Mouse (Mus musculus) frontal cortex, postnatal 14 days (tissue): ENCODE measurements around the gene Runx3.

ENCODE experiments used
- DNase-seq, 2 experiments: peaks; one replicate each; pipeline ENCODE4 v3.0.0; 2022; ENCODE audit warnings: low spot score in 2 of 2

The Runx3 gene

GRCm38 (mm10) chr4:135120342-135121100 is at the start of gene Runx3:
Runx3 (plus strand) TSS chr4:135120652.
- DNase-seq: no peak

- no peak for DNase-seq
These were observed 47.8 kb upstream of the Runx3 start for GRCm38 (mm10) chr4:135072671-135073070.

DNA sequence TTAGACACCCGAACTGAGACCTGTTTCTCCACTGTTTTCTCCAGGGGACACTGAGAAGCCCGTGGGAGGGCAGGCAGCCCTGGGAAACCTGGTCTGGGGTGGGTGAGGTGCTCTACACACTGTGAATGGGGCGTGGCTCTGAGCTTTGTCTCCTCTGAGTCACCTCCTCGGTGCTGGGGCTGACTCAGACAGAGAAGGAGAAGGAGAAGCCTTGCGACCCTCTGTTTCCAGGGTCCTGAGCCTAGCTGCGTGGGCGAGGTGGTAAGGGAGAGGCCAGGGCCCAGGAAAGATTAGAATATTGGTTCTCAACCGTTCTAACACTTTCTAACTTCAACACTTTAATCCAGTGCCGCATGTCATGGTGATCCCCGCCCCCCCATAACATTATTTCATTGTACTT is 46.9 kb upstream of the Runx3 start:
- DNase-seq: no peak

GRCm38 (mm10) chr4:135074646-135075045 is 45.8 kb upstream of the Runx3 start:
- no peak for DNase-seq

- DNase-seq: no peak
These were observed 45.1 kb upstream of the Runx3 start for GRCm38 (mm10) chr4:135075360-135075759.

DNA sequence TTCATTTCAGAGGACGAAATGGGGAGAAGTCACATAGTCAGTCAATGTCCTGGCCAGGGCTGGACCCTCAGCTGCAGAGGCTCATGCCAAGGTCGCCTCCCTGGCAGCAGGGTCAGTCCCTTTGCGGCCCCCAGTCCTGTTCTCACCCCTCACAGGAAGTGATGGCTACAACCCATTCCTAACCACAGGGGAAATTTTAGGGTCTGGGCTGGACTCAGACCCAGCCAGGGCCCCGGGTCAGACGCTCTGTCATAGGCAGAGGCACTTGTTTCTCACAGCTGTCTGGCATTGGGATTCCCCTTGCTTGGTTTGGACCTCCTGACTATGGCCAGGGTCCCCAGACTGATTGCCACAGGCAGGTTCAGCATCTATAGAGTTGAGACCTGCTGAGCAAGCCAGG is 43.8 kb upstream of the Runx3 start:
- no peak for DNase-seq

- no peak for DNase-seq
These were observed 43.3 kb upstream of the Runx3 start for GRCm38 (mm10) chr4:135077196-135077595.

- DNase-seq: no peak
These were observed 40.4 kb upstream of the Runx3 start for GRCm38 (mm10) chr4:135079859-135080640.

- no peak for DNase-seq
These were observed 39.9 kb upstream of the Runx3 start for GRCm38 (mm10) chr4:135080641-135080920.

DNA sequence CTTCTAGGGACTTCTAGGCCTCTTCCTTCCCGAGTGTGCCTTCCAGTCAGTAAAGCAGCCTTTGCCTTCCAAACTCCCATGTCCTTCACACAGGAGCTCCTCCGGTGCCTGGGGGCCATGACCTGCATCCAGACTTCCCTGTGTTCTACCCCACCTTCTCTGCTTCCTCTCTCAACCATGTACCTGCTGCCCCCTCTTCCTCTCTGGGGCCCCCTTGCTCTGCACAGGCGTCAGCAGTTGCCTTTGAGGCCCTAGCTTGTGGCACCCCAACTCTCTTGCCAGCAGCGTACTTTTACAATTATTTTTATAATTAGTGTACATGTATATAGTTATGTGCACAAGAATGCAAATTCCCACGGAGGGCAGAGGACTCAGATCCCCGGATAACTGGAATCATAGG is 37.4 kb upstream of the Runx3 start:
- DNase-seq: no peak

DNA sequence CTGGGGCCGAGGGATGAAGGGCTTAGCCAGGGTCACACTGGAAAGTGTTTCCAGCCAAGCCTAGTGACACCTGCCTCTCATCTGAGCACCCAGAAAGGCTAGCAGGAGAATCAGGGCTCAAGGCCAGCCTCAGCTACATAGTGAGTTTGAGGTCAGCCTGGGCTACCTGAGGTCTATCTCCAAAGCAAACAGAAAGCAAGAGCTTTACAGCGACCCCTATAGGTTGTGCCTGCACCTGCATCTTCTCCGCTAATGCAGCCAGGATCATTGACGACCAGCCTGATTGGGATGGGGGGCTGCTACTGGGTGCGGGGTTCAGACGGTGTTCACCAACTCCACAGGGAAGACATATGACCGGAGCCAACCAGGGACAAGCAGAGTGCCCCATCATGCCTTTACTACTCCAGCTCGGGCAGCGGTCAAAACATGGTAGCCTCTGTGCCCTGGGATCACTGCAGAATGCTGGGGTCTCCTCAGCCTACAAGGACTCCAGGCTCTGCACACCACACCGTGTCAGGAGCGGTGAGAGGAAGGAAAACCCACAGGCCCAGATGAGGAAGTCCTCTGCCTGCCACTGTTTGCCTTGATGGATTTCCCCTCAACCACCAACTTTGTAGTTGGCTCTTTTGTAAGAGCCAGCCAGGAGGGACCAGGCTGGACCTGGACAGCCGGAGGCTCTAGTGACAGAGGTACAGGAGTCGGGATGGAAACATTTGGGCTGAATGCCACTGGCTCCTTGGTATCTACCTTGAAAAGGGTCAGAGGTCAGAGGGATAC is 35.2 kb upstream of the Runx3 start:
- DNase-seq: no peak

DNA sequence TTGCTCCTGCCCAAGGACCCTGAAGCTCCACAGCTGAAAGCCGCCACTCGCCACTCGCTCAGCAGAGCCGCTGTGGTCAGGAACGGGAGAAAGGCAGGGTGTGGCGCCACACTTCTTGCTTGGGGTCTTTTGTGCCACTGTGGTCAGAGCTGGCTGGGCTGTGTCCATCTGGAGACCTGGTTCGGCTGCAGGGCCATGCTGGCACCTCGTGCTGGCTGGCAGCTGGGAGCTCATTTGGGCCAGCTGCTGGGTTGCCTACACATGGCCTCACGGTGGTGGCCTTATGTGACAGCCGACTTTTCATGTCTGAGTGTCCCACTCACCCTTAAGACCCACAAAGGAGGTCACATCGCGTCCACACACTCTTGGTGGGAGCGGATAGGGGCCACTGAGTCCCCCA is 29.8 kb upstream of the Runx3 start:
- no peak for DNase-seq

- no peak for DNase-seq
These were observed 27.6 kb upstream of the Runx3 start for GRCm38 (mm10) chr4:135092871-135093270.

DNA sequence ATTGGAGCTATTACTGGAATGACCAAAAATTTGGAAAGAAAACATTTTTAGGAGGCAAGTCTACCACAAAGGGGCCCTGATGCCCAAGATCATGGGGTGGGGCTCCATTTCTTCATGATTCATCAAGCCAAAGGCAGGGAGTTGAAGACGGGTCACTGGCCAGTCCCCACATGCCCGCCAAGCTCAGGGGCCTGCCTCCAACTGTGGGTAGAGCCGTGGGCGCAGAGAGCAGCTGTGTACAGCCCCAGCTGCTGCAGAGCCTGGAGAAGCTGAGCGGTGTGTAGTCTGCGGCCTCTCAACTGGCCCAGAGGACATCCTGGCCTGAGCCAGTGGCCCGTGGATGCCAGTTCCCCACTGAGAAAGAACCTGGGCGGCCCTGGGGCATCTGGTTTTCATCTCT is 24.8 kb upstream of the Runx3 start:
- DNase-seq: no peak

GRCm38 (mm10) chr4:135097910-135098891 is 22.3 kb upstream of the Runx3 start:
- DNase-seq: no peak

DNA sequence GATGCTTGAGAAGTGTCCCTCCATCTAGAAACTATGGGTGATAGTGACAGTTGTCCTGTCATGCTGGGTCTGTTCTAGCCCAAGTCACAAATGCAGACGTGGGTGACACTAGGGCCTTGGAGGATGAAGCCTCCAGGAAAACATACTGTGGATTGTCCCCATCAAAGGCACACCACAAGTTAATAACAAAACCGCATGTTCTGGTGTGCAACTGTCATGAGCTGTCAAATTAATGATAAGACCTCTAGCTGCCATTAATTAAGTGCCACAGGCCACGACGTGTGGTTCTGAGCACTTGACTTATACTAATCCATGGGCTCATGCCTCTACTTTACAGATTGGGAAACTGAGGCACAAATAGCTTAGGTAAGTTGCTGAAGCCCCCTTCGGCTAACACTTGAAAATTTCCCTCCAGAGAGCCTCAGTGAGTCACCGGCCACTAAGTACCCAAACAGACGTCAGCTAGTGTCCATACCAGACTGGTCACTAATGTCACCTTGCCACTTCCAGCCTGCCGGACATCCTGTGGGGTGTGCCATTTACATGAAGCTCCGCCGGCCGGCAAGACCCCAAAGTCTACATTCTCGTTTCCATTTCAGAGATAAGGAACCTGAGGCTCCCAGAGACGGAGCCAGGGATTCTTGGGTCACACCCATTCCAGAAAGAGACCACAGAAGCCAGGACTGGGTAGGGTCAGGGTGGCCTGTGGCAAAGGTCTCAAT is 18.3 kb upstream of the Runx3 start:
- no peak for DNase-seq

- DNase-seq: no peak
These were observed 17.7 kb upstream of the Runx3 start for GRCm38 (mm10) chr4:135102761-135103160.

GRCm38 (mm10) chr4:135103800-135104199 is 16.7 kb upstream of the Runx3 start:
- no peak for DNase-seq

- DNase-seq: no peak
These were observed 13.5 kb upstream of the Runx3 start for GRCm38 (mm10) chr4:135106968-135107367.

GRCm38 (mm10) chr4:135108666-135109065 is 11.8 kb upstream of the Runx3 start:
- DNase-seq: no peak

DNA sequence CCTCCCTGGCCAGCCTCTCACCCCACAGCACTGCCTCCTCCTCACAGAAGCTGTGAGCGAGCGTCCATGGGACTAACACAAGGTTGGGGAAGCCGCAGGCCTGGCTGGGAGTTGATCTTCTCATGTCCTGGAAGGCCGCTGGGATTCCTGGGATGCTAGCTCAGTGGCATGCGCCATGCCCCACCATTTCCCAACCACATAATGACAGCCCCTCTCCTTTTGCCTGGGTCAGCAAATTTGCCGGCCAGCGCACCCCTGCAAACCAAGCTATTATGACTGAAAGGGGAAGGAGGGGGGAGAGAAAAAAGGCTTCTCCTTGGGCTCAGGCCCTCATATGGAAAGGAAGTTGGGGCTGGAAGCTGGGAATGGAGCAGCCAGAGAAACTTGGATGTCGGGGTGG is 6.8 kb upstream of the Runx3 start:
- no peak for DNase-seq
